Mouse (Mus musculus) ovary, adult 18-20 months (tissue): ENCODE results near the gene Pdcd11.

Experiments used
- DNase-seq: peaks from one replicate; pipeline ENCODE4 v3.0.0; 2022; ENCODE audit warnings: low spot score, mixed read lengths

Pdcd11 gene

GRCm38 (mm10) chr19:47168793-47169412, 78.3 kb downstream of the Pdcd11 start:
- peak; percentile 44 for DNase-seq

- DNase-seq: no peak
Observed at GRCm38 (mm10) chr19:47174515-47174914, 83.9 kb downstream of the Pdcd11 start.

- no peak for DNase-seq
Observed at GRCm38 (mm10) chr19:47175472-47175871, 84.9 kb downstream of the Pdcd11 start.

GRCm38 (mm10) chr19:47176916-47177505, 86.4 kb downstream of the Pdcd11 start:
- no peak for DNase-seq

GRCm38 (mm10) chr19:47178001-47178400, 87.4 kb downstream of the Pdcd11 start:
- no peak for DNase-seq

- DNase-seq: peak; percentile 42
Observed at GRCm38 (mm10) chr19:47178431-47179271, 88.1 kb downstream of the Pdcd11 start, which contains the start of gene Neurl1a. Gene Neurl1a (plus strand): TSS chr19:47178820.

GRCm38 (mm10) chr19:47179272-47179809, 88.8 kb downstream of the Pdcd11 start:
- no peak for DNase-seq

GRCm38 (mm10) chr19:47180011-47180410, 89.4 kb downstream of the Pdcd11 start:
- DNase-seq: no peak
